Mouse (Mus musculus): ENCODE measurements around the gene Lsg1.

Gene Lsg1

DNA sequence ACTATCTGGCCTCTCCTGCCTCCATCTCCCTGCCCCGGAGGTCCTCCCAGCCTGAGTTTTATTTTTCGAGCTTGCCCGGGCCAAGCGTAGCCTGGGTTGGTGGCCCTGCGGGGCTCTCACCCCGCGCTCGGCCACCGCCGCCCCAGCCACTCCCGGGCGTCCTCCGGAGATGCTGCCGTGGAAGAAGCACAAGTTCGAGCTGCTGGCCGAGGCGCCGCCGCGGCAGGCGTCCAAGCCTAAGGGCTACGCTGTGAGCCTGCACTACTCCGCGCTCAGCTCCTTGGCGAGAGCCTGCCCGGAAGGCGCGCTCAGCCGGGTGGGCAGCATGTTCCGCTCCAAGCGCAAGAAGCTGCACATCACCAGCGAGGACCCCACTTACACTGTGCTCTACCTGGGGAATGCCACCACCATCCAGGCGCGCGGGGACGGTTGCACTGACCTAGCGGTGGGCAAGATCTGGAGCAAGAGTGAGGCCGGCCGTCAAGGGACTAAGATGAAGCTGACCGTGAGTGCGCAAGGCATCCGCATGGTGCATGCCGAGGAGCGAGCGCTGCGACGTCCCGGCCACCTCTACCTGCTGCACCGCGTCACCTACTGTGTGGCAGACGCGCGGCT, 13.1 kb upstream of the Lsg1 start:
- DNase-seq: peak; percentile 60

DNA sequence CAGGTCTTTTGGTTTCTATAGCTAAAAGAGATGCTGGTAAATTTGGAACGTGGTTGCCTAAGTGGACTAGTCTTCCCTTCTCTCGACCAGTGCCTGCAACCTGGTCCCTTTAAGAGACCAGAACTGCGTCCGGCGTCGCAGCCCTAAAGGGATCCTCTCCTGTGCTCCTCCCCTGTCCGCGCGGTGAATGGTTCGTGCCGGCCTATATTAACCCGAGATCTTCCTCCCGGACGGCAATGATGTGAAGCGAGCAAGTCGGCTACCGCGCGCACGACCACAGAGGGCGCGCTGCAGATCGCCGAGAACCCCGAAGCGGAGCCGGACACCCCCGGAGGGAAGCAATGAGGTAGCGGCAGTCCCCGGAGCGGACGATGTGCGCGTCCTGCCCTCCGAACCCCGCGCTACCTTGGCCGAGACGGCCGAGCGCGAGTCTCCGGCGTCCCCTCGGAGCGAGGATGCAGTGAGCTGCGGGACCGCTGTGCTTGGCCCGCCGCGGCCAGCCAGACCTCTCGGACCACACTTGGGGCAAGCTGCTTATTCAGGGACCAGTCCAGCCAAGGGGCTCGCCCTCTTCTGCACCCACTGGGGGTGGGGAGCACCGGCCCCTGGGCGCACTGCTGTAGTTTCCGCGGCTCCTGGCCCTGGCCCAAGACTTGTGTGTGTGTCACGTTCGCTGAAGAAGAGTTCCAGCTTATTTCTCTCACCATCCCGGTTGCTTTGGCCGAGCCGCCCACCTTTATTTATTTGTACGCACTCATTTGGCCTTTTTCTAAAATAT, 12.3 kb upstream of the Lsg1 start, which contains the start of gene Fam43a:
Gene Fam43a (plus strand): TSS at position 233 of the 778 bp plus-strand sequence.
- DNase-seq: peak; percentile 95

DNA sequence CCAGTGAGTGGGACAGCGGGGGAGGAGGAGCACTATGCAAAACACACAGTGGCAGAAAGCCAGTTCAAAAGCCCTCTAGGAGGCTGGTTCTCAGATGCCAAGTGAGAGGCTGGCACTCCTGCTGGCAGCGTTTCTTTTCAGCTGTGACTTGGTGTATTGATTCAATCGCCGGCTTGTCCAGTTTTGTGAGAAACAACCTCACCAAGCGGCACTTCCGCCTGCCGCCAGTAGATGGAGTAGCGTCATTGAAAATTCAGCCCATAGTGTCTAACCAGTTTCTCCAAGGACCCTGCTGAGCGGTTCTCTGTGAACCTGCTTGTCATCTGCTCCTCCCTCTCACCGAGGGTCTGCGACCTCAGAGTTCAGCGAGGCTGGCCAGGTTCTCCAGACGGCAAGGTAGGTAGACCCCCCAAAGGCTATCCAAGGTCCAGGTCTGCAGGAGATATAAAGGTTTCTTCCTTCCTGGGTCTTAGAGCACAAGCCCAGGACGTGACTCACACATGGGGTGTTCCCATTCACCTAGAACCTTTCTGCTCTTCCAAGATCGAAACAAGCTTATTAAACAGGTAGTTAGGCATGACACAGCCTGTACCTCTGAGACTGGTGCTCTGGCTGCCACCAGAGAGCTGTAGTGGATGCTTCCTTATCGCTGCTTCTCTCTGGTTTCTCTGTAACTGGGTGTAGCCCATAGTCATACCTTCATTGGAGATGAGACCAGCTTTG, 9.7 kb upstream of the Lsg1 start:
- DNase-seq: peak; percentile 92 to 94

DNA sequence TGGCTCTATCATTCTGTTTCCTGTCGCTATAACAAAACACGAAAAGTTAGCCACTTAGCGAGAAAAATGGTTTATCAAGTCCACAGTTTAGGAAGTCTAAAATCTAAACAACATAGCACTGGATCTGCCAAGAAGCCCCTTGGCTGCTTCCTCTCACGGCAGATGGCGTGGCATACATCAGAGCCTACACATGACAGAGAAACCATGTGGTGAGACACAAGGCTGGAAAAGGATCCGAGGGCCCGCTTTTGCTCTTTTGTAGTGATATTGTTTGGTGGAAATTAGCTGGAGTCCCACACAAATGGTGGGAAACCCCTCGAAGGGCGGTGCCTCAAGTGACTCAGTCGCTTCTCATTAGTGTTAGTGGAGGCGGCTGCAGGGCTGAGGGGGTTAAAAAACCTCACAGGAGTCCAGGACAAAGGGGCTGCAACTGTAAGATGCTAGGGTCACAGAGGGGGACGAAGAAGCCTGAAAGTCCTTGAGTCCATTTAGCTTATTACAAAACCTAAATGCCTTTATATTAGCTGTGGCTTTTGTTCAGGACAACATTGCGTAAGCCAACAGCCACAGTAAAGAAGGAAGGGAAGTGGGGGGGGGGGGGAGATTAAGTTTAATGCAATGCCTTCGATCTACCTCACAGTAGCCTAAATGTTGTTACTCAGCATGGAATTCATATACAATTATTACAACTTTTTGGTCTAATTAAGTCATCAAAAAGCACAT, 8.6 kb upstream of the Lsg1 start:
- peak in 1 of 2 experiments; percentile 11 for DNase-seq

DNA sequence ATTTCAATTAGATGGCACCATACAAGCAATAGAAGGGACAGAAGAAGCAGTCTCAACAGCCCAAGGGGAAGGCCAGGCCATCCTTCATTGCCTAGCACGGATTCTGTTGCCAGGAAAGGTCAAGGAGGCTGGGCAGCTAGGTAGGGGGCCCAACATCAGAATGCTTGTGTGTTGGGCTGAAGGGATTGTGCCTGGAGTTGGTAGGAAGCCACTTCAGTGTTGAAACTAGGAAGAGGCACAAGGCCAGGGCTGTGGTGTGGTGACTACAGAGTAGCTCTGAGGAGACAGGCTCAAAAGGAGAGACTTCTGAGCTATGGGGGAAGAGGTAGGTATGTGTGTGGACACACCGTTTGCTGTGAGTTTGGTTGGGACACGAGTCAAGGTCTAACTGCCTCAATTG, 8.0 kb upstream of the Lsg1 start:
- peak in 1 of 2 experiments; percentile 12 for DNase-seq

DNA sequence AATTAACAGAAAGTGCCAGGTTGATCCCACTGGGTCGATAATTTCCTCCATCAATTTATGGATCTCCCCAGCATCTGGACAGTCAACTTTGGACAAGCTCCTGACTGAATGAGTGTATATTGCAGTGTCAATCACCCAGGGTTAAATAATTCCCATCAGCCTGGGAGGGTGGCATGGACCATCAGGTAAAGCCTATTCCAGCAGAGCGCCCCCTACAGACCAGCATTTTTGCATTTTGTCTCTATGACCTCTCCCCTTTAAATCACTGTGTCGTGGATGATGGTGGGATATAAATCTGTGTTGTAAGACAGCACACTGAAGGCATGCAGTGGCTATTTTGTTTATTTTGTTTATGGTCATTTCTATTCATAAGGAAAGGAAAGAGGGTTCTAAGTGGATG, 4.6 kb upstream of the Lsg1 start:
- DNase-seq: no peak

DNA sequence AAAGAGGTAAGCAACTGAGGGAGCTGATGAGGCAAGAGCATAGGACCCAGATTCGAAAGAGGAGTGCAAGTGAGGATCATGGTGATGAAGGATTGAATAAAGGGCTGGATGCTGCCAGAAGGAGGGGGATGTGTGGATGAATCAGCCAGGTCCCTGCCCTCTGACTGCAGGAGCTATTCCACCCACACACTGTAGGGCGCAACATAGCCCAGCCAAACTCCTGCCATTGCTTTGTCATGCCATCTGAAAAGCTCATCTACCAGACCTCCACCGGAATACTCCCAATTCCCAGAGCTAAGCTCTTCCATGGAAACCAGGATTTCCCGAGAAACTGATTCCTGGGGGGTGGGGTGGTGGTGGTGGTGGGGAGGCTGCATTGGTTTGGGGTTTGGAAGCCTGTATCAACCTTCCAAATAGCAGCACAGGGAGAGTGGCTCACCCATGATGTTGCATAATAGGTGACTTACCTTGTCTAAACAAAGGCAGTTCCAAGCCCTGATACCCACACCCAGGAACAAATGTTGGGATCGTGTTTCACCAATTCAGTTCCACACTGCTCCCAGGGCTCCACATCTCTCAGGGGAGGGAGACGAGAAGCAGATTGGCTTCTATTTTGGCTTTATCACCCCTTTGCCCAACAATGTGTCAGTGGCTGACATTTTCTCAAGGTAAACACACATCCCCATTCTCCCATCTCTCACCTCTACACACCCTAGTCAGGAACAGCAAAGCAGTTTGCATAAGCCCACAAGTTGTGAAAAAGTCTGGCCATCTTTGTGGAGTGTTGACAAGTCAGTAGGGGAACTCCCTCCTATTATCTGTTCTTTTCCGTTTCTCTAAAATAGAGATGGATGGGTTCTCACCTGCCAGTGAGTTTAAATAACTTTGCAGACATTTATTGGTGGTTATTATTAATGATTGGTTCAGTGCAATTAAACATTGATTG, 3.1 kb upstream of the Lsg1 start:
- peak in 1 of 2 experiments; percentile 35 for DNase-seq

DNA sequence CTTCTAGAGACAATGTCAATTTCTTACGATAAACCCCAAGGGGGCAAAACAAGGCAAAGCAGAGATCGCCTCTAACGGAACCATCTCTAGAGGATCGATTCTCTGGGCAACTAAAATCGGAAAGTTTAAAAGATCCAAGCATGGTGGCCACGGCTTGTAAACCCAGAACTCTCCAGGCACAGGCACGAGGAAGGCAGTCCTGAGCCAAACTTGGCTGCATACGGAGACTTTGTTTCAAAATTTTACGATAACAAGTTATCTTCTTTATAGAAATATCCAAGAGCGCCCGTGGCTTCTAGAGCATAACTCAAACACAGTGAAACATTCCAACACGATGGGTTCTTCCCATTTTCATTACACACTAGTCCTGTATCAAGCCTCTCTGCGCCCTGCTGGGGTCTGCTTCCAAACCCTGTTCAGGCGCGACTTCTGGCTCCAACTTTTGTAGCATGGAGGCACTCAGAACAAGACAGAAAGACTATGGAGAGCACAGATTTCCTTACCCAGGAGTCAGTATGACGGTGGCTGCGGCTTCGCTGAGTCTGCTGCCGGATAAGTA, 378 bp downstream of the Lsg1 start:
- DNase-seq: no peak

DNA sequence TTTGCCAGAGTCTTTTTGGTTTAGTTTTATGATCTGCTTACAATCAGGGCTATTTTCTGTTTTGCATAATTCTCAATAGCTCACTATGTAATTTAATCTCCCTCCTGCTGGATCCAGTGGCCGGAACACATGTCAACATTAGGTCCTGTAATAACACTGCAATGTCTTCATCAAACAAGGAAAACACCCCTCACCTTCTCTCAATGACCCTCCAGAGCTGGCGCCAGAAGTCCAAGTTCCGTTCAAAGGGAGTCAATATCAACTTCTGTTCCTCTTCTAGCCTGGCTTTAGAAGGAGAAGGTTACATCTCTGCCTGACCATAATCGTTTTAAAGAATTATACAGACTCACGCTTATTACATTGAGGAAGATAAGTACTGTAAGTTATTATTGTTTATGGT, 6.6 kb downstream of the Lsg1 start:
- DNase-seq: peak; percentile 55 to 64

DNA sequence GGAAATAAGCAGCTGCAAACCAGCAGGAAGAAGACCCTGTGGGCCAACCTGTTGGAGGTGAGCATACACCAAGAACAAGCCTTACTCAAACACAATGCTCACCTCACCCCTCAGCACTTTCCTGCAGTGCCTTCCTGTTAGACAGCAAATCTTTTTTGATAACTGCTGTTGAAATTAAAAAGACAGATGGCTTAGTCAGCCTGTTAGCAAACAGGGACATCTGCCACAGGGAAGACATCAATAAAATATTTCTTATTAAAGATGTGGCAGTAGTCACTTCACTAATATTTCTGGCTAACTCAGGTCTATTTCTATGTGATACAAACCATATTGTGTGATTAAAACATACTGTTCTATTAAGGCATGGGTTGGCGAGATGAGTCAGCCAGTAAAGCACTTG, 11.0 kb downstream of the Lsg1 start:
- DNase-seq: no peak

DNA sequence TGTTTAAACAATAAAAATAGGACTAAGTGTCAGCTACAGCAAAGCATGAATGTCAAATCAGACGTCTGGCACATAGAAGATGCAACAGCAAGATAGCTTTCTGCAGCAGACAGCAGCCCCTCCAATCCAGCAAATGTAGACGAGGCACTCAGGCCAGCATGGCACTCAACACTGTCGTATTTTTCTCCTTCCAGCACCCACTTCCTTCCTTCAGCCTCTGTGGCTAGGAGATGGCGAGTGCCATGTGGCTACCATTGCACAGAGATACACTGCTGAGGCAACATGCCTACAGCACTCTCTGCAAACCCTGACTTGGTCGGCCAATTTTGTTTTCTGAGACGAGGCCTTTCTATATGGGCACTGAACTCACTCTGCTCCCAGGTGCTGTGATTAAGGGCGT, 11.6 kb downstream of the Lsg1 start:
- no peak for DNase-seq

DNA sequence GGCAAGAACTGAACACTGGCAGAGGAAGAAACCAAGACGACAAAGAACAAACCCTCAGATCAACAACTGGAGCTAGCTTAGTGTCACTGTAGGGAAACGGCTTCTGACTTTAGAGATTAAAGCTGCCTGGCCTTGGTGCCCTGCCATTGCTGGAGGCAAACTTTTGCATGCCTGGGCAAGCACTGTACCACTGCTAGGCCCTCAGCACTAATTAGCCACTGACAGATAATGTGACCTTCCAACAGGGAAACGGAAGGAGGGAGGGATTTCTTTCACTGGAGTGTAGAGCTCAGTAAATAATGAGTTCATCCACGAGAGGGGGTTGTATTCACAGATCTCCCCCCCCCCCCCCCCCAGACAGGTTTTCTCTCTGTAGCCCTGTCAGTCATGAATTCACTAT, 15.2 kb downstream of the Lsg1 start:
- DNase-seq: no peak

DNA sequence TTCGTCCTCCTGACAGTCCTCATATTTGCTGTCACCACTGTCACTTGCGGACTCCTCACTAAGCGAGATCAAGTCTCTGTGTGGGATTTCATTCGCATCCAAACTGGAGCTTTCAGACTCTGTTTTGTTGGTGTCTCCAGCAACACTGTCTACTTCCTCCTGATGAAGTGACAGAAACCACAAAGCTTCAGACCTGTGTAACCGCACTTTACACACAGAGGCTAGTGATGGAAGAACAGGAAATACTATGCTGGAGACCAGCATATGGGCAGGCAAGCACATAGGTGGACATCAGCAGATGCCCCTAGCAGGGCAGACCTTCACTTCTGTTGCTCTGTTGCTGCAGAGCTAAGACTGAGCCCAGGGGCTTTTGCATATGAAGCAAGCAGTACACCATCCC, 16.0 kb downstream of the Lsg1 start:
- DNase-seq: no peak

DNA sequence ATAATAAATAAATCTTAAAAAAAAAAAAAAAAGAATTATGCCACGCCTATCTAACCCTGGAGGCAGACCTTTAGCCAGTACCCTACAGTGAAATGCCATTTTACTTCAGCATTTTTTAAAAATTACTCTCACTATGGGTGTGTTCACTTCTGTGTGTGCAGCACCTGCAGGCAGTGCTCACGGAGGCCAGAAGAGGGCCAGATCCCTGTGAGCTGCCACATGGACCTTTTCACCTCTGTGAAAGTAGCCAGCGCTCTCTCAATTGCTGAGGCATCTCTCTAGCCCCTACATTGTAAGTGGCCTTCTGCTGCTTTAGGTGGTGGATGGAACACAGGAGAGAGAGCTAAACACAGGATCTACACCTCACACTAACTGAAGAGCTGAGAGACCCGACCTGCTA, 17.2 kb downstream of the Lsg1 start:
- DNase-seq: no peak

DNA sequence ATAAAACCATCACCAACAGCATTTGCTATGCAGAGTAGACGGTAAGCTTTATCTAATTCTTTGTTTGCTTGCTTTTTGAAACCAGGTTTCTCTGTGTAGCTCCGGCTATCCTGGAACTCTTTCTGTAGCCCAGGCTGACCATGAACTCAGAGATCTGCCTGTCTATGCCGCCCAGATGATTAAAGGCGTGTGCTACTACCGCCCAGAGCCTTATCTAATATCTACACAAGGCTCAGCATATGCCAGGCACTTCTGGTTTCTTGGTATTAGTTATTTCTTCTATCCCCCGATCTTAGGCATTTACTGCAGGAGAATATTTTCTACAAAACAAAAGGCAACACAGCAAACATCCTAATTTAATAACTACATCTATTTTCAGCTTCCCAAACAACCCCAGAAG, 21.8 kb downstream of the Lsg1 start:
- no peak for DNase-seq

DNA sequence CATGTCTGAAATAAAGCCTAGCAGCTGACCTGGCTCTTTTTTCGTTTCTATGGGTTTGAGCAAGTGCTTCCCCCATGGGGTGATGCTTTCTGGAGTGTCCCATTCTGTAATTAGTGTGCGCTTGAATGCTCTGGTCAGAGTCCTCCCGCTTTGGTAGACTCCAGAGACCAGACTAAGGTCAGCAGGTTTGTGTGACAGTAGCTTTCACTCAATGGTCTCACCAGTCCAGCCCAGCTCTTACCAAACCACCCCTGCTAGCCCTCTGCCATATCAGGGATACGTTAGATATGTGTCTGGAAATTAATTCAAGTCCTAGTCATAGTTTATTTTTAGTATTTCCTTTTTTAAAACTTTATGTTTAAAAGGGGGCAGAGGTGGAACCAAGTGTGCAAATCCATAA, 26.8 kb downstream of the Lsg1 start:
- no peak for DNase-seq

DNA sequence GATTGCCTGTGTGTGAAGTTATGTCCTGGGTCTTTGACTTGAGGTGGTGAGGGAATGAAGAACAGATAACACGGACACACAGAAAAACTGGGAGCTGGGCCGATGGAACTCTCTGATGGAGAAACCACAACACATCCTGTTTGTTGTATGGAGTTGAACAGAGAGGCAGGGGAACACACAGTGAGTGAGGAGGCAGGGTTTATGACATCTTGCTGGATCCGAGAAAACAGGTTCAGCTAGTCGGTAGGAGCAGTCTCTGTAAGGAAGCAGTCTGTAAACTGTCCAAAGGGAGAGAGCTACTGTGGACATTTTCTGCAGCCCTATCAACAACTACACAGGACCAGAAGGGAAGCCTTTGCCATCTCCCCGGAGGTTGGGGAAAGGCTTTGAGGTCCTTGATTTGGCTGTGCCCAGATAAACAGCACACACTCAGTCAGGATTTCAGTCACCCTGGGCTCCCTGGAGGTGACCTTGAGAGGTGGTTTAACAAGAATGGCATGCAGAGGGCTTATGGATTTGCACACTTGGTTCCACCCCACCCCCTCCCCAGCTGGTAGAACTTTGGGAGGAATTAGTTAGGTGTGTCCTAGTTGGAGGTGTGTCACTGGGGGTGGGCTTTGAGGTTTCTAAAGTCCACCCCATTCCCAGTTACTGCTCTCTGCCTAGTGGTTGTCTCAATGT, 27.9 kb downstream of the Lsg1 start:
- DNase-seq: no peak

DNA sequence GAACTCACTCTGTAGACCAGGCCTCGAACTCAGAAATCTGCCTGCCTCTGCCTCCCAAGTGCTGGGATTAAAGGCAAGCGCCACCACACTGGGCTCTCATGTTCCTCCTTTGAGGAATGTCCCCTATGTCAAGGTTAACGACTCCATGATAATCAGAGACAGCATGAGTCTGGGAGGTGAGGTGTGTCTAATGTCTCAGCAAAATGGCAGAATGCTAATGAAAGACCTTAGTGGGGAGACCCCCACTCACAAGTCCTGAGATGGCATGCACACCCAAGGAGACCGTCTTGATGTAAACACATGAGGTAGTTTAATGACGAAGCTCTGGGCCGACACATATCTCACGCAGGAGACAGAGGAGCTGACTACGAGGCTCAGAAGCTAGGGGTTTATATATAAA, 33.3 kb downstream of the Lsg1 start:
- DNase-seq: no peak

DNA sequence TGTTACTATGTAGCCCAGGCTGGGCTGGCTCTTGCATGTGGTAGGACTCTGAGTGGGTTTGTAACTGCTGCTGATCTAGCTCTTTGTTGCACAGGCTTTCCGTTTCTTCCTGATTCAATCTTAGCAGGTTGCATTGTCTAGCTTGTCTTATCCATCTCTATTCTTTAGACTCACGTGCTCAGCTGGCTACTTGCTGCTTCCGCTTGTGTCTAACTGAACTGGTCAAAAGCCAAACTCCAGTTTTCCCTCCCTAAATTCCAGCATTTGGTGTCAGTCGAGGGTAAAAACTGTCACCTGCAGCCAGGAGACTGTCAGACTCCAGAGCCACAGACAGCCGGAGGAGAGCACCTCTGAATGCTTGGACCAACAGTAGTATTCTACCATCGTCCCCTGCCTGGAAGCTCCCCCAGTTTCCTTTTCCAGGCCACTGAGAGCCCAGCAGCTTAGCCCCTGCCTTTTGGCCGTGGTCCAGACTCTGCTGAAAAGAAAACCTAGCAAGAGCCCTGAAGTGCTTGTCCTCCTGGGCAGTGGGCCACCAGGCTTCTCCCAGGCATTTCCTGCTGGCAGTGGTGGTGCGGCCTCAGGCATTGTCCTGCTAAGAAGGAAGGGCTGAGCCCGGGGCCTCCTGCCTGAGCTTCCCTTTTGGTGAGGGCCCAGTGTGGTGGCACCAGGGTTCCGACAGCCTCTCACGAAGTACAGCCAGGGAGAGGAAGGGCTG, 34.6 kb downstream of the Lsg1 start:
- peak; percentile 94 to 97 for DNase-seq

DNA sequence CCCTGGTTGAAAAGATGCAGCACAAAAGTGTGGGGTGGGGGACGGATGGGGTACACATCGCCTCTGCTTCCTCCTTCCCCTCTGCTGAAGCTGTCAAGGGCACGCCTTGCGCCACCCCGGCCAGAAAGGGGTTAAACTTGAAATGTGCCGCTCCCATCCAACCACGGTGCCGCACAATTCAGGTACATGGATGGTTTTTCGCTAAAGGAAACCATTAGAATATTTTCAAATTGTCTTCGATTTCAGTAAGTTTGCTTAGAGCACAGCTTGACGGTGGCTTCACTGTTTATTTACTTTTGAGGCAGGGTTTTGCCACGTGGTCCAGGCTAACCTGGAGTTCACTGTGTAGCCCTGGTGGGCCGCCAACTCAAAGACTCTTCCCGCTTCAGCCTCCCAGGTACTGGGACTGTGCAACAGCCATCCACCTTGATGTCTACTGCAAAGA, 36.6 kb downstream of the Lsg1 start, which contains the start of gene Tmem44:
Gene Tmem44 (minus strand): TSS at position 95 of the 445 bp plus-strand sequence.
- peak in 1 of 2 experiments; percentile 34 for DNase-seq
